In genomic region chr12:15606095-15606494, GRCm38 (mm10) we compare ENCODE assay signal across 8 mouse cellular contexts.
DNase-seq lines count a peak whose midpoint lies in the region; ATAC-seq lines count a peak whose summit lies in the region.
"Had no signal": no experiment of that assay in that cellular context is flagged by ENCODE, and none has a peak within 500 bp of the region (broad histone marks: within the 10 kb centered on the region; RNA-seq: fewer than 3 reads in every experiment).

No protein-coding gene starts in this region.

- H3K36me3 ChIP-seq in heart, embryonic 11.5 days (ENCODE audit: control insufficient read depth, insufficient read depth, low read length): no peaks in the 10 kb centered on the region
- H3K36me3 ChIP-seq: liver, embryonic 13.5 days had no signal

- peak; percentile 15 to 45 for DNase-seq in heart, adult 9 months (ENCODE audit: low spot score in 2 of 2)
- peak; percentile 69 for DNase-seq in 3T3-L1 (ENCODE audit: low read depth, low spot score)
- peak; percentile 66 for DNase-seq in MN1 (ENCODE audit: low spot score)
- DNase-seq in kidney, postnatal 10 days: peak; percentile 42
- DNase-seq in thymus, postnatal 25 days: no peak
- DNase-seq: liver, embryonic 13.5 days had no signal

- H3K4me2 ChIP-seq in heart, embryonic 11.5 days: no peak overlapping the region
- H3K4me2 ChIP-seq: liver, embryonic 13.5 days had no signal

- H3K4me1 ChIP-seq in heart, embryonic 11.5 days (ENCODE audit: control insufficient read depth, insufficient read depth, low read length): peaks cover 6% of the 10 kb centered on the region
- H3K4me1 ChIP-seq: liver, embryonic 13.5 days had no signal

- ATAC-seq in heart, embryonic 11.5 days (replicated peaks; ENCODE audit: insufficient number of reproducible peaks, low FRiP score, low TSS enrichment): no peak
- no peak for ATAC-seq in megakaryocyte, adult 5-6 weeks (ENCODE audit: poor library complexity, severe bottlenecking)

- no peak overlapping the region for H3K4me3 ChIP-seq in heart, embryonic 11.5 days (ENCODE audit: low read depth, low read length)
- H3K4me3 ChIP-seq: liver, embryonic 13.5 days had no signal

- H3K9me3 ChIP-seq in heart, embryonic 11.5 days (replicated peaks; ENCODE audit: control insufficient read depth, low read length): no peaks in the 10 kb centered on the region
- H3K9me3 ChIP-seq: liver, embryonic 13.5 days had no signal

- no peak overlapping the region for H3K9ac ChIP-seq in heart, embryonic 11.5 days (ENCODE audit: low read depth, low read length)
- H3K9ac ChIP-seq: liver, embryonic 13.5 days had no signal

- no peaks in the 10 kb centered on the region for H3K27me3 ChIP-seq in heart, embryonic 11.5 days (ENCODE audit: control insufficient read depth, insufficient read depth, low read length)
- H3K27me3 ChIP-seq: liver, embryonic 13.5 days had no signal

- 59% methylated on average over 4 of the region's 4 CpGs for WGBS in heart, embryonic 11.5 days (ENCODE audit: insufficient replicate concordance)

- H3K27ac ChIP-seq in heart, embryonic 11.5 days (ENCODE audit: low read depth, low read length): no peak overlapping the region
- H3K27ac ChIP-seq: liver, embryonic 13.5 days had no signal
